Mouse (Mus musculus): ENCODE measurements around the gene Megf11.

DNA sequence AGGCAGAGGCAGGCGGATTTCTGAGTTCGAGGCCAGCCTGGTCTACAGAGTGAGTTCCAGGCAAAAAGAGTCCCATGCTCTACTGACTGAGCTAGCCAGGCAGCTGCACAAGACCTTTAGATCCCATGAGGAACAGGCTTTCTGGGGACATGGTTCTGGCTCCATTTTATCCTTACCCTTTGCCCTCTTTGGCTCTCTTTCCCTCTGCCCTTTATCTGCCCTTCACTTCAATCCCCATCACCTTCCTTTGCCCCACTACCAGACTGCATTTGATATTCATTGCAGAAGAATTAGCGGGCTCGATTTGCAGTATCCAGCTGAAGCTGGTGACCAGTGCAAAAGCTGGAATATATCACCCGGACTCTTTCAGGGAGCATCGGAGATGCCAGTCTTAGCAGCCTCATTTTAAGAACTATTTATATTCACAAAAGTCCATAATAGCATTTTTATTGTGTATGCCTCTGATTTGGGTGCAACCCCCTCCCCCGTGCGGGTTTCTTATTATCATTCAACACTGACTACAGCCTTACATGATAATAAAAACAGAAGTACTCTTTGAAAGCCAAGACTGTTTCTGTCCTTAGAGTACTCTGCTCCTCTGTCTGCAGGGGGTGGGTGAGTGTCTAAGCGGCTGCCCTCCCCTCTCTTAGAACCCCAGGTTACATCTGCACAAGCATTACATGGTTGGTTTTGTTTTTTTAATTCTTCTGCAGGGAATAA lies 24.0 kb upstream of the Megf11 start:
- no peak for TF ChIP-seq POLR2A (IDR thresholded peaks at IDR 0.05; ENCODE audit: insufficient read length, low read depth)
- no peak for TF ChIP-seq E2F4 (IDR thresholded peaks at IDR 0.05; ENCODE audit: insufficient read depth)
- no peak for TF ChIP-seq CEBPB (IDR thresholded peaks at IDR 0.05; ENCODE audit: insufficient read depth, poor library complexity, severe bottlenecking)
- TF ChIP-seq POLR2AphosphoS2 (IDR thresholded peaks at IDR 0.05; ENCODE audit: insufficient read length, low read depth) = no peak

All from myocyte (in vitro differentiated cells).